Mouse (Mus musculus) CH12.LX (cell line): Measurements from ENCODE around the gene Gm9964.

Experiments used
- CTCF ChIP-seq, 2 experiments: IDR thresholded peaks in 1 of 2; conservative IDR thresholded peaks in 1 of 2; 2 replicates each; pipeline ENCODE4 v1.5.1; 2011 to 2012; ENCODE audit warnings: low read depth in 2 of 2, low read length in 2 of 2, improper control_type of control experiment in 1 of 2, inconsistent platforms in 1 of 2, mild to moderate bottlenecking in 1 of 2, moderate library complexity in 1 of 2
- HCFC1 ChIP-seq: IDR thresholded peaks from 2 replicates; pipeline ENCODE4 v1.6.1; 2012; ENCODE audit warnings: low read depth, mild to moderate bottlenecking, inconsistent platforms, low read length, improper control_type of control experiment
- NRF1 ChIP-seq: IDR thresholded peaks from 2 replicates; pipeline ENCODE4 v1.6.1; 2014; ENCODE audit warnings: low read depth, mild to moderate bottlenecking, inconsistent platforms, low read length, improper control_type of control experiment, moderate library complexity
- POLR2A ChIP-seq: IDR thresholded peaks from 2 replicates; pipeline ENCODE4 v1.6.1; 2011; ENCODE audit warnings: low read depth, mild to moderate bottlenecking, improper control_type of control experiment, low read length
- POLR2AphosphoS2 ChIP-seq: IDR thresholded peaks from 2 replicates; pipeline ENCODE4 v1.6.1; 2011; ENCODE audit warnings: low read depth, low read length, improper control_type of control experiment
- RAD21 ChIP-seq: IDR thresholded peaks from 2 replicates; pipeline ENCODE4 v1.6.1; 2011; ENCODE audit warnings: low read depth, mild to moderate bottlenecking, low read length, improper control_type of control experiment, moderate library complexity
- USF2 ChIP-seq: conservative IDR thresholded peaks from 2 replicates; pipeline ENCODE4 v1.6.1; 2011; ENCODE audit warnings: low read depth, low read length, improper control_type of control experiment
- ZC3H11A ChIP-seq: IDR thresholded peaks from 2 replicates; pipeline ENCODE4 v1.6.1; 2012; ENCODE audit warnings: low read depth, mild to moderate bottlenecking, inconsistent platforms, low read length, improper control_type of control experiment
- ZKSCAN1 ChIP-seq: IDR thresholded peaks from 2 replicates; pipeline ENCODE4 v1.6.1; 2012; ENCODE audit warnings: low read depth, inconsistent platforms, low read length, improper control_type of control experiment, borderline replicate concordance

- TF ChIP-seq HCFC1: no peak
- no peak for TF ChIP-seq RAD21
- no peak for TF ChIP-seq ZKSCAN1
- no peak for TF ChIP-seq USF2
- no peak for TF ChIP-seq CTCF (conservative IDR thresholded peaks at IDR 0.05 in 1 of 2, IDR thresholded peaks at IDR 0.05 in 1 of 2; ENCODE audit: low read depth in 2 of 2, low read length in 2 of 2)
- no peak for TF ChIP-seq POLR2A
- TF ChIP-seq NRF1: no peak
- TF ChIP-seq POLR2AphosphoS2: no peak
- TF ChIP-seq ZC3H11A: no peak
Measured at GRCm38 (mm10) chr11:79328060-79328459, 31.4 kb upstream of the Gm9964 start.
